Mouse (Mus musculus): ENCODE results near the gene Spsb3.
A peak's percentile ranks its signal among the peaks of the same experiment; 100 is the strongest.

The Spsb3 gene

DNA sequence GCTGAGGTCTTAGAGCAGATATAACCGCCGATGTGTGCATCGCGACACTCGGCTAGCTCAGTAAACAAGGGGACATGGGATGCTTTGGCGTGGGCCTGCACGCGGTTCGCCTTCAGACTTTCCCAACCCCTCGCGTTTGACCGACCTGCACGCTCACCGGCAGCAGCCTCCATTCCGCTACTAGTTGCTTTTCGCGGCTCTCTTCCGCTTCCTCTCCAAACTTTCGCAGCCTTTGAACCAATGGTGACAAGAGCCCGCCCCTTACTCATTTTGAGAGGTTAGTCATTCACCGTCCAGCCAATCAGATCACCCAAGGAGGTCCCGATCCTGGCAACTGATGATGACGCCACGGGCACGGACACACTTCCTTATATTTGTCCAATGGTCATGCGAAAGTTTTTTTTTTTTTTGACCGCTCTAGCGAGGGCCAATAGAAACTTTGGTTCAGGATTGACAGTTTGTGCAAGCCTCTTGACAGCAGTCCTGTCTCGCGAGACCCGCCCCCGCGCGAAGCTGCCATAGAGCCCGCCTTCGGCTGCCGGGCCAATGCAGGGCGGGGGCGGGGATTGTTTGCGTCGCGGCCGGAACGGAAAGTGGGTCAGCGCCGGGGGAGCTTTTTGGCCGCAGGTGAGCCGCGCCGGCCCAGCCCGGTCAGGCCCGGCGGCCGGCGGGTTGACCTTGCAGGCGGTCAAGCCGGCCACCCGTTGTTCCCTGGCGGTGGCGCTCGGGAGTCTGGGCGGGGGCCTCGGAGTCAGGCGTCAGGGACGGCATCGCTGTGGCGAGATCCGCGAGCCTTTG lies at the start of gene Spsb3, which contains the start of gene Nubp2:
Gene Spsb3 (plus strand): TSS at position 510 of the 798 bp plus-strand sequence.
Gene Nubp2 (minus strand): TSS at position 216 of the 798 bp plus-strand sequence.
- DNase-seq: peak; percentile 100

GRCm38 (mm10) chr17:24839842-24840241 lies 46.6 kb upstream of the Spsb3 start, which contains the start of gene Hagh:
Gene Hagh (plus strand): TSS chr17:24840143.
- no peak for DNase-seq

GRCm38 (mm10) chr17:24840341-24840740 lies 46.1 kb upstream of the Spsb3 start:
- no peak for DNase-seq

DNA sequence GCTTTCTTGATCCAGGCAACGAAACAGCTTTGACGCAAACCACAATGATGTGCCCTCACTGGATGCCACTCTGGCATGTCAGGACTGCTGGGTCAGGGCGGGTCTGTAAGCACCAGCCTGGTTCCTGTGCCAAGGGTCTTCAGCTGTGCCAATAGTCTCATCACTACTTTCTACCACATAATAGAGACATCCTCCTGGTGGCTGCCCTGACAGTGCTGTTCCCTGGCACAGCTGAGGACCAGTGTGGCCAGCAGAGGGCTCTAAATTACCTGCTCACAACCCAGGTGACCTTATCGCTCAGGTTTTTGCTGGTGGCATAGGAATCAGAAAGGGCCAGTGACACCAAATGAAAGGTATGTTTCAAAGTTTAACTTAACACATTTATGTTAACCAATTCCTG lies 45.3 kb upstream of the Spsb3 start:
- DNase-seq: peak; percentile 74

DNA sequence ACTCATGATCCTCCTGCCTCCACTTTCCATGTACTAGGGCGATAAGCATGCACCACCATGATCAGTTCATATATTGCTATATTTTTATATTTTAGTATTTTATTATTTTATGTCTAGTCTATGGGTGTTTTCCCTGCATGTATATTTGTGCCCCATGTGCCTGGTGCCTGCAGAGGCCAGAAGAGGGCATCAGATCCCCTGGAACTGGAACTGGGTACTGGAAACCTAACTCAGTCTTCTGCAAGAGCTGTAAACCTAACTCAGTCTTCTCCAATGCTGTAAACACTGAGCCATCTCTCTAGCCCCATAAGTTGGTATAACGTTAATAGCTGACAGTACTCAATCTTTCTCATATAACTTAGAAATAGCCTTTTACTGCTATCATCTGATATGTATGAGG lies 43.8 kb upstream of the Spsb3 start:
- DNase-seq: peak; percentile 50

DNA sequence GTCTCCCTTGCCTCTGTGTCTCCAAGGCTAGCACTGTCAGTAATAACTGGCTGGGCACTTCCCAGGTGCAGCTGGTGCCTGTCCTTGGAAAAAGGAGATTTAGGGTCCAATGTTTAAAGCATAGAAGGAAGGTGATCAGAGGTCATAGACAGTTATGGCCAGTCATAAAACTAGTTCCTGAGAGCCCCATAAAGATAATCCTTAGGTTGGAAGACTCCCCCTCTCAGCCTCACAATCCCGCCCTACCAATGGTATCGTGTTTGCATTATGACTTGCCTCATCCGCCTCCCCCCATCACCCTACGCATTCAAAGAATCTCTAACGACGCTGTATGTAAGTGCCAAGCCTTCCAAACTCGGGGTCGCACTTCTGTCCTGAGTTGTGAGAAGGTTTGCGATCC lies 41.9 kb upstream of the Spsb3 start:
- no peak for DNase-seq

GRCm38 (mm10) chr17:24847386-24847785 lies 39.1 kb upstream of the Spsb3 start:
- DNase-seq: peak; percentile 87

GRCm38 (mm10) chr17:24848600-24849031 lies 37.8 kb upstream of the Spsb3 start:
- DNase-seq: peak; percentile 77

DNA sequence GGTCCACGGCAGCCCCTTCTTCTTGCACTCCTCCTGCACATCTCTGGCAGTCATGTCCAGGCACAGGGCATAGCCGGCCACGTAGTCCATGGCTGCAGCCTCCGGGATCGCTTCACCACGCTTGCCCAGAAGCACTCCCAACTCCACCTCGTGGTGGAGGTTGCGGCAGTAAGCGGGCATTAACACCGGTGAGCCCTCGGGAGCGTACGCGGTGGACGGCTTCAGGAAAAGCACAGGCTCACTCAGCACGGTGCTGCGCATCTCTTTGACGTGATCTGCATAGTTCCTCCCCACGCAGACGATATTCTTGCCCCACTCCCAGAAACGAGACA lies 36.7 kb upstream of the Spsb3 start:
- no peak for DNase-seq

DNA sequence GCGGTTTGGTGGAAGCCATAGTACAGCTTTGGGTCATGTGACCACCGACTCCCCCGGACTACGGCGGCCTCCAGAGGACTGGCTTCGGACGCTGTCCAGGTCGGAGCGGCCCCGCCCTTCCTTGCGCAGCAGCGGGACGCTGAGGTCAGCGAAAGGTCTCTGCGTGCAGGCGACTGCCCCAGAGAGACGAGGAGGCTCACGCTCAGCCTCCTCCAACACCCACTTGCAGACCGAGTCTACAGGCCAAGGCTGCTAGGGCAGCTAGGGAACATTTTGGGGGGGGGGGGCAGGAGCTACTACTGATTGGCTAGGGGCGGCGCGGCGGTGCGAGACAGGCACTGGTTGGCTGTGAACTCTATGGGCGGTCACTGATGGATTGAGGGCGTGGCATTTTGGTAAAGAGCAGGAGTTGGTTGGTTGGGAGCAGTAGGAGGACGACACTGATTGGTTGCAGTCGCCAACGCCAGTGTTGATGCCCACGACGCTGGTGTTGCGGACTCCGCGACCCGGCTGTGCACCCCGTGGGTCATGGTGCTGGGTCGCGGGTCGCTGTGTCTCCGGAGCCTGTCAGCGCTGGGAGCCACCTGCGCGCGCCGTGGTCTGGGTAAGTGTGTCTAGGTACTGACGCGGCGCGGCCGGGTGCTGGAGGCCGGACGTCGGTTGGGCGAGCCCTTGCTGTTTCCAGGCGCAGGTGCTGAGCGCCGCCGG lies 36.2 kb upstream of the Spsb3 start, which contains the start of gene Fahd1:
Gene Fahd1 (minus strand): TSS at position 300 of the 708 bp plus-strand sequence.
- peak; percentile 99 for DNase-seq

DNA sequence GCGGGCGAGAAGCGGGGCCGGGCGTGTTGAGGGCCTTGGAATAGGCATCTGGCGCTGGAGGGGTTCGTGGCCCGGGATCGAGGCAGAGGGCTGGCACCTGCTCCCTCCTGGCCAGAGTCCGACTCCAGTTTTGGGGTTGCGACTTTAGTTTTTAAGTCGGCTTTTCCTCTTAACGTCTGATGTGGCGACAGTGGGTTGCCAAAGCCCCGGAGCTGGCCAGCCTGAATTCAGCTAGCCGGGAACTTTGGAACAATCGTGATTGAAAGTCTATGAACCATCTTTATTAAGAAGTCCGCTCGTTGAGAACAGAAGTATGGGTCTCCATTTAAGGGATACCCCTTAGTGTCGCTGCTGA lies 35.7 kb upstream of the Spsb3 start:
- DNase-seq: no peak

DNA sequence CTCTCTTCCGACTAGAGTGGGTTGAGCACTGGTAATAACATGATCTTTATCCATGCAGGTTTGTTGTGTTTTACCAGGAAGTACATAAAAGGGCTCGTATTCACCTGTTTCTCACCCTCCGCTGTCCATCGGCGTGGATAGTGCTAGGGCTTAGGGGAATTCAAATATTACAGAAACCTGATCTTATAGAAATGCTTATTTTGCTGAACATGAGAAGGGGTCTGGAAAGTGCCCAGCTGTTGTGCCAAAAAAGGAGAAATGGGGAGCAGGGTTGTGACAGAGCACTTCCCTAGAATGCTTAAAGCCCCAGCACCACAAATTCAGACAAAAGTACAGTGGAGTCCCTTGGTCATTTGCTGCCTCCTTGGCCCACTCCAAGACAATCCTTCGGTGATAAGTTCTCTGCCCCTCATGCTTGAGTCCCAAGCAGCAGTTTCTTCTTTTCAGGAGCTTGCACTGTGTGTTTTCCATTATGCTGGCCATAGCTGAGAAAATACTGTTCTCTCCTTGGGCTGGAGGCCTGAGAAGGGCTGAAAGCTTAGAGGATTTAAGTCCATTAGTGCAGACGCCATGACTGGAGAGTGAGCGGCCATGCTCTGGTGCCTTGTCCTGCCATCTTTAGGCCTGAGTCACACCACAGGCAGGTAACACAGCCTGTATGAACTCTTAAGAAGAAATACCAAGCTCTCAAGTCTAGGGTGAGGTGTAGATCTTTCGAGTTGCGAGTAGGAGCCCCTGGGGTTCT lies 34.9 kb upstream of the Spsb3 start:
- DNase-seq: no peak

DNA sequence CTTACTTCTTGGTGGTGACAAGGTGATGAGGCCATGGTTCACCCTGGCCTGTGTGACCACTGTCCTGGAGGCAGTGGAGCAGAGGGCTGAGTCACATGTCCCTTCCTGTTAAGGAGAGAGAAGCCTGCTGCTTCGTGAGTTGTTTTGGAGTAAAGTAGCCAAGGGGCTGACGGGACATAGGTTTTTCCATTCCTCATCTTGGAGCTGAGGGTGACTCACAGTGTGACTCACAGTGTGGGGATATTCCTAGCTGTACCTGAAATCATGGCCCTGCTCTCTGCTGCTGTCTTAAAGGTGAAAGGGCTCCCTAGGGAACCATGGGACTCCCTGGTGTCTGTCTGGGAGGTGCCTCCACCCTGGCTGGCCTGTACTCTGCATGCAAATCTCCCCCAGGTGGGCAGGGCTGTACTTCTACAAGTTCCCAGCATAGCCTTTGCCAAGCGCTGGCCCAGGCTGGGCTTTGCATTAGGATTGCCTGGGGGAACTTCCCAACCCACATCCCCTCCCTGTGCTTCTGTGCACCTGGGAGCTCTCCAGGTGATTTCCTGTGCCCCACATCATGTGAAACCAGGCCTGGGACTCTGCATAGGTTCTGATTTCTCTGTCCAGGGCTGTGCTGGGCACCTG lies 30.5 kb upstream of the Spsb3 start:
- DNase-seq: peak; percentile 63

DNA sequence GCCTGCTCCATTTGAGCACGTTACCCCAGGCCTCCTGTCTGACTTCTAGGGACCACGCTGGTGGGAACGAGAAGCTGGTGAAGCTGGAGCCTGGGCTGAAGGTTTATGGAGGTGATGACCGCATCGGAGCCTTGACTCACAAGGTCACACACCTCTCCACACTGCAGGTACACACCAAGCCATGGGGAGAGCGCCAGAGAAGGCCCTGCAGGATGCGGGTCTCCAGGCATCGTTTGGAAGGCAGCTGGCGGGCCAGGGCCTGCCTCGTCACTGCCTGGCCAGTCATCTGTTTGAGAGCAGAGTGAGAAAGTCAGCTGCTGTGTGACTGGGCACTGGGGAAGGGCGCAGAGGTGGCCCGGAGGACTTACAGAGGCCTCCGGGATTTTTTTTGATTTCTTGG lies 29.9 kb upstream of the Spsb3 start:
- no peak for DNase-seq

DNA sequence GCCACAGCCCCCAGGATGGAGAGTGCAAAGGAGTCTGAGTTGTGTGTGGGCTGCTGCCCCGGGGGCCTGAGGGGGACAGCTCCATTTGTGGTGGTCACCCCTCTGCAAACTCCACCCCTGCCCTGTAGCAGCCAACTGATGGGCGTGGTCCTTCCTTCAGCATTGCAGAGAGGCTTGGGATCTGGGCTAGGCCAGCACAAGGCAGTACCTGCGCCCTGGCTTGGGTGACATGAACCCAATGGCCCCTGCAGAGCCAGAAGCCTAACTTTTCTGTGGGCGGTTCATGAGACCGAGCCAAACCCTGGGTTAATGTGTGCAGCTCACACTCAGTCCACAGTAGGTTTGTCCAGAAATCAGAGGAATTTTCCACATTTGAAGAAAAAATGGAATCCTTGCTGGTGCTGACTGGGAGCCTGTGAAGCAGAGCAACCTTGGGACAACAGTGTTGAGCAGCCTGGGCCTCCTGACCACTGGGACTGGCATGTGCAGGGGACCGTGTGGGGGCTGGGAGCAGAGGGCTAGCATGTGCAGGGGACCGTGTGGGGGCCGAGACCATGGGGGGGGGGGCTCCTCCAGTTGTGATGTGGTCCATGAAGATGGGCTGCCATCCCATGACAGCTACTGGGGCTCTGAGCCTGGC lies 28.5 kb upstream of the Spsb3 start:
- peak; percentile 93 for DNase-seq

- DNase-seq: no peak
Measured at GRCm38 (mm10) chr17:24858967-24859366, 27.5 kb upstream of the Spsb3 start.

DNA sequence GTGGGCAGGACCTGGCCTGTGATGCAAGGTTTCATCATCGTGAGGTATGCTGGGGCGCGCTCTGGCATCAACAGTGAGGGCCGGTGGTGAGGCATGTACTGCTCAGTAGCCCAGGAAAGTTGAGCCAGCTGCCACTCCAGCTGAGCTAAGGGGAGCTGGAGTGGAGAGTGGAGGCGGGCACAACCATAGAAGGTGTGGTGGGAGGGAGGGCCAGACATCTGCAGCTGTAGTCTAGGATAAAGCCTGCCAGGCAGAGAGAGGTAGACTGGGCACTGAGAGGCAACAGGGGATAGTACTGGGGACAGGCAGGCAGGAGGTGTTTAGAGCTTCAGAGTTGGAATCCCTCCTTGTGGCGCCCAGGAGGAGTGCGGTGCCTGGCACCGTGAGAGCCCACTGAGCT lies 26.4 kb upstream of the Spsb3 start:
- no peak for DNase-seq

DNA sequence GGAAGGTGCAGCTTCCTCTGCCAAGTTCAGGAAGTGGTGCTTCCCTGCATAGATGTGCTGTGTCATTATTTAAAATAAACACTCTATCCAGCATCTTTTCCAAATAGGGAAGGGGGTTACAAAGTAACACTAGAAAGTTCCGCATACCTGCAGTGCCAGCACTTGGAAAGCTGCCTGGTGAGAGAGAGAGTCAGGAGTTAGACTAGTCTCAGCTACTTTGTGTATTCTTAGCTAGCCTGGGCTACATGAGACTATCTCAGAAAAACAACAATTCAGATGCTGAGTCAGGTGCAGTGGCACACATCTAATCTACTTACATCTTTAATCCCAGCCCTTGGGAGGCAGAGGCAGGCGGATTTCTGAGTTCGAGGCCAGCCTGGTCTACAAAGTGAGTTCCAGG lies 24.7 kb upstream of the Spsb3 start:
- no peak for DNase-seq

- DNase-seq: no peak
Measured at GRCm38 (mm10) chr17:24865776-24866175, 20.7 kb upstream of the Spsb3 start, which contains the start of gene Igfals. Gene Igfals (plus strand): TSS chr17:24865997.

DNA sequence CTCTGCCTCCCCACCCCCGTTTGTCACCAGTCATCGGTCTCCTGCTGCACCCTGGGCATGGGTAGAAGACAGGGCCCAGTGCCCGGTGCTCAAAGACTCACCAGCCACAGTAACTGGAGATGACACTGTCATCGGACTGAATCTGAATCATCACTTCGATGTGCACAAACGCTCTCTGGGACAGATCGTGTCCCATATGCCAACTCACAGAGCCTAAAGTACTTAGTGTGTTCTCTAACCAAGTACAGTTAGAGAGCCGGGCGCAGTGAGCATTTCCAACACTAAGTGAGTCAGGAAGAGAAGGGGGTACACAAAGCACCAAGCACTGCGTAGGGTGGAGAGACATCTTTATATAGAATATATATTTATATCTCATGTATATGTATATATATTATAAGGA lies 18.5 kb upstream of the Spsb3 start:
- no peak for DNase-seq

DNA sequence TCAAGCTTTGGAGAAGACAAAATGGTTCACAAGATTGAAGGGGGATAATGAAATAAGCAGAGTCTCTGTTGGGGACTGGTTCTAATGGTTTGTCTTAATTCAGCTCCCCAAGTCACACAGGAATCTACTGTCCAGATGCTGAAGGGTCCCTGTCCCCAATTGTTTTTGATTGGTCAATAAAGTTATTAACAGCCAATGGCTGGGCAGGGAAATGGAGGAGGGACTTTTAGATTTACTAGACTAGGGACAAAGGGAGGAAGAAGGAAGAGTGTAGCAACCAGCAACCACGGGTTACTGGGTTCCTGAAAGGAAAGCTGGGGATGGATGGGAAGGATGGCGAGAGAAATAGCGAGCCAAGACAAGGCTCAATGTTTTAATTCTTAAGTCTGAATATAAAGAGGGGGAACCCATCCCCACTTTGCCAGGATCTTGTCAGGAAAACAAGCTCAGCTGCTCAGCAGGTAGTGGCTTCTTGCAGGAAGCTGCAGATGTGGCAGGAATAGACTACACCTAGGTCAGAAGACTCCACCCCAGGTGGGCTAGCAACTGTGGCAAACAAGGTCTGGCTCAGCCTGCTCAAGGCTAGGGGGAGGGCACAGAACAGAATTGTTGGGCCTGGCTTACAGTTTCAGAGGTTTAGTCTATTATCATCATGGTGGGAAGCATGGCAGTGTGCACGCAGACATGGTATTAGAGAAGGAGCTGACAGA lies 12.6 kb upstream of the Spsb3 start:
- no peak for DNase-seq

DNA sequence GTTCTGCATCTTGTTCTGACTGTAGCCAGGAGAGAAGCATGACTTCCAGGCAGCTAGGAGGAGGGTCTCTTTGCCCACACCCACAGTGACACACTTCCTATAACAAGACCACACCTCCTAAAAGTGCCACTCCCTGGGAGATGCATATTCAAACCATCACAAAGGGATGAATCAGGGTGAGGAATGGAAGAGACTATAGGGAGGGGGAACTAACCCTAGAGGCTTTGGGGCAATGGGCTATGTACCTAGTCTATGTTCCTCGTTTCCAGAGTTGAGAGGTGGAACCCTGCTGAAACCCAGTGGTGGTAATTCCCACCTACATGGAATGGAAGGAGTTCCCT lies 12.1 kb upstream of the Spsb3 start:
- no peak for DNase-seq

Data from kidney, adult 11 months (tissue).